Mouse (Mus musculus) cerebellum, adult 2 months (tissue): ENCODE data around the gene Zxdc.

ENCODE experiments used
- CTCF ChIP-seq: fragments of 200-500 bp; IDR thresholded peaks from 2 replicates; pipeline ENCODE4 v1.5.1; 2011; ENCODE audit warnings: low read depth, mild to moderate bottlenecking, control low read depth, low read length, moderate library complexity, borderline replicate concordance; ENCODE audit not compliant: insufficient read depth
- POLR2A ChIP-seq: fragments of 200-500 bp; IDR thresholded peaks from 2 replicates; pipeline ENCODE4 v1.6.1; 2011; ENCODE audit warnings: low read length, control low read depth, borderline replicate concordance; ENCODE audit not compliant: insufficient read depth

GRCm38 (mm10) chr6:90395751-90396150, 26.5 kb downstream of the Zxdc start:
- no peak for TF ChIP-seq POLR2A
- TF ChIP-seq CTCF: no peak
